Mouse (Mus musculus) cerebellum, adult 18-20 months (tissue): Measurements from ENCODE around the gene Nedd9.
"Not testable (repeated sequence)": the region's sequence is repeated elsewhere in the genome, so short reads cannot be mapped to it uniquely, and the experiment has no call there.

ENCODE experiments used
- DNase-seq, 2 experiments: peaks; one replicate each; pipeline ENCODE4 v3.0.0; 2021

The Nedd9 gene

DNA sequence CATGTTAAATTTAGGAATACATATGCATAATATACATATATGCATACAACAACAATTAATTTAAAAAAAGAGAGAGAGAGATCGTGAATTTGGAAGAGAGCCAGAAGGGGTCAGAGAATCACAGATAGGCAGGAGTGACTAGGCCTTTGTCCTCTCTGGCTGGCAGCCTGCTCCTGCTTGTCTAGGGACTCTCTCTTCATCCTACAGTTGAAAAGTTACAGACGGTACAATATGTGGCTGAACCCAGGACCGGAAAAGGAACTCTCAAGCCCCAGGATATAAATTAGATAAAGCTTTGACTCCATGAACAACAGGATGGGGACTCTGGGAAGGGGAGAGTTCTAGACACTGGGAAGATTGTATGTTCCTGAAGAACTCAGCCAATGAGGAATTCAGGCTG is 200.9 kb downstream of the Nedd9 start:
- DNase-seq, result no peak

GRCm38 (mm10) chr13:41285448-41285847 is 201.7 kb downstream of the Nedd9 start:
- DNase-seq, result no peak

GRCm38 (mm10) chr13:41283256-41283655 is 203.9 kb downstream of the Nedd9 start:
- peak; percentile 56 to 62 for DNase-seq

DNA sequence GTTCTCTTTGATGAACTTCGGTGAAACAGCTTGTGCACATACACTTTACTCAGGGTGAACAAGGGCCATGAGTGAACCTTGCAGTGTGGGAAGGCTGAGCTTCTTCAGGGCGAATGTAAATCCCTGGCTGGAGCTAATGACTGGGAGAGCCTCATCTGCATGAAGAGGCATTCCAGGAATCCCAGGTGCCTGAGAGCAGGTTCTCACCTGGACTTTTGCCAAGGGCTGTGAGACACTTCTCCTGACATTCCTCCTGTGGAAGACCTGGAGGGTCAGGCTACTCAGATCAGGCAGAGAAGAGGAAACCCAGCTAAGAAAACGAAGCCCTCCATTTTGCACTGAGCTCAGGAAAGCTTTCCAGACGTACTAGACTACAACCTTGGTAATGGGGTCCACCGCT is 206.5 kb downstream of the Nedd9 start:
- no peak for DNase-seq

DNA sequence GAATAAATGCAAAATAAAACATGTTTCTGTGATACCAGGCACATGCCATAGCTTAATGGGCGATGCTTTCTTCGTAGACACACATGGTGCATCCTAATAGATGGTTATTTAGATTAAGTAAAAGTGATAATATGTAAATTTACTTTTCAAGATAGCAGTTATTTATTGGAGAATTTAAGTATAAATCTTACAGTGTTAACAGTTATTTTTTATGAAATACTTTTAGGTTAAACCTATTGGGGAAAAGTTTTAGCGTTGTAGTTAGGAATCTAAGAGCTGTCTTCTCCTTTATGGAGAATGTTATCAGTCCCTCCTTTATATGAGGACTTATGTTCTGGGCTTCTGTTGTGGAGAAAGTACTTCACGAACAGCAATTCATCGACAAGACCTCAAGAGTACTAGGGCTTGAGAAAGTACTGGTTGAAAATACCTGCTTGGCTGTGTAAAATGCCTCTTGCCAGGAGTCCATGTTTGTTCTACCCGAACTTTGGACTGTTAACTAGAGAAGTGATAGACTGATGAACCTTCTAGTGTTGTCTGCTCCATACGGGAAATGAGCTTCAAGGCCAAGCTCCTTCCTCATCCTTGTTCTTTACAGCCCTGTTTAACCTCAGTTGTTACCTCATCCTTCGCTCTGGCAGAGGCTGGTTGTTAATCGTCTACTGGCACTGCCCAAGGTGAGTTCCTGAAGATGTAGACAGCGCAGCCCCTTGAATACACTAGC is 213.1 kb downstream of the Nedd9 start, which contains the start of gene Gm17364:
Gene Gm17364 (minus strand): TSS at position 51 of the 724 bp plus-strand sequence.
- DNase-seq, result no peak

- DNase-seq, result peak in 1 of 2 experiments; percentile 9
Observed at GRCm38 (mm10) chr13:41267827-41268408, 219.2 kb downstream of the Nedd9 start.

- DNase-seq, result no peak
Observed at GRCm38 (mm10) chr13:41263304-41264006, 223.7 kb downstream of the Nedd9 start.

- not testable (repeated sequence) for DNase-seq
Observed at GRCm38 (mm10) chr13:41261617-41262016, 225.5 kb downstream of the Nedd9 start.
